Mouse (Mus musculus) erythroblast, embryonic 14.5 days (primary cell): ENCODE measurements around the gene Josd2. TPM values are rescaled to one million over a fixed set of nuclear protein-coding genes. Genes with fewer than 3 reads are reported as not detected.

Experiments
- H3K27me3 ChIP-seq: 2 replicates; pipeline ENCODE4 v1.6.1; 2012; ENCODE audit warnings: inconsistent platforms; ENCODE audit not compliant: control insufficient read depth
- H3K36me3 ChIP-seq: 2 replicates; pipeline ENCODE4 v1.6.1; 2012; ENCODE audit warnings: mild to moderate bottlenecking, inconsistent platforms; ENCODE audit not compliant: control insufficient read depth
- H3K4me1 ChIP-seq: 2 replicates; pipeline ENCODE4 v1.6.1; 2012; ENCODE audit warnings: inconsistent platforms; ENCODE audit not compliant: control insufficient read depth
- H3K4me3 ChIP-seq: replicated peaks from 2 replicates; pipeline ENCODE3; 2012; ENCODE audit warnings: moderate library complexity, mild to moderate bottlenecking, inconsistent platforms
- H3K9me3 ChIP-seq: 2 replicates; pipeline ENCODE4 v1.6.1; 2012; ENCODE audit warnings: low read length, inconsistent platforms, mixed read lengths; ENCODE audit not compliant: control insufficient read depth
- GATA1 ChIP-seq: IDR thresholded peaks from 2 replicates; pipeline ENCODE4 v1.6.1; 2012; ENCODE audit warnings: low read length, inconsistent platforms, mixed read lengths
- TAL1 ChIP-seq: IDR thresholded peaks from 3 replicates; pipeline ENCODE4 v1.6.1; 2012; ENCODE audit warnings: low read length, inconsistent platforms, mixed read lengths
- polyA plus RNA-seq: library from polyadenylated mRNA; stranded (reverse); fragments of >175 nt; gene quantifications from 2 replicates; pipeline ENCODE4 v1.2.3, GENCODE M21; 2012

Josd2 gene
- polyA plus RNA-seq, result 1,062 and 1,188 TPM in 2 replicates

- Histone ChIP-seq H3K9me3 (no peaks in the 10 kb centered on the region), H3K36me3 (peaks cover 58% of the 10 kb centered on the region), H3K27me3 (peaks cover 18% of the 10 kb centered on the region), H3K4me3 (peak within 1 kb of the TSS; percentile 81), H3K4me1 (peaks cover 94% of the 10 kb centered on the region)
- TF ChIP-seq GATA1, result no peak
- TF ChIP-seq TAL1, result no peak
These were observed at the start of gene Josd2 for GRCm38 (mm10) chr7:44467811-44468411. TSS of gene Josd2 (plus strand) at chr7:44467980.

GRCm38 (mm10) chr7:44427666-44428065 lies 40.1 kb upstream of the Josd2 start:
- Histone ChIP-seq H3K9me3 (peaks cover 15% of the 10 kb centered on the region; the same call in 1 of the 2 replicates), H3K27me3 (peaks cover 87% of the 10 kb centered on the region), H3K4me3 (no peak overlapping the region), H3K4me1 (peaks cover 5% of the 10 kb centered on the region), H3K36me3 (no peaks in the 10 kb centered on the region)
- TF ChIP-seq GATA1, result no peak
- TF ChIP-seq TAL1, result no peak

- H3K4me3 ChIP-seq, result no peak overlapping the region
- peaks cover 87% of the 10 kb centered on the region for H3K27me3 ChIP-seq
- H3K36me3 ChIP-seq, result no peaks in the 10 kb centered on the region
- H3K4me1 ChIP-seq, result peaks cover 11% of the 10 kb centered on the region
- peaks cover 17% of the 10 kb centered on the region for H3K9me3 ChIP-seq
- TF ChIP-seq GATA1 (no peak), TAL1 (no peak)
These were observed 39.4 kb upstream of the Josd2 start for GRCm38 (mm10) chr7:44428171-44428950.

- H3K4me3 ChIP-seq, result no peak within 1 kb of the TSS
- peaks cover 86% of the 10 kb centered on the region for H3K27me3 ChIP-seq
- H3K36me3 ChIP-seq, result no peaks in the 10 kb centered on the region
- peaks cover 18% of the 10 kb centered on the region for H3K4me1 ChIP-seq
- no peak for TF ChIP-seq TAL1
- H3K9me3 ChIP-seq, result peaks cover 19% of the 10 kb centered on the region
These were observed 38.7 kb upstream of the Josd2 start, which contains the start of gene Lrrc4b for GRCm38 (mm10) chr7:44428968-44429521. TSS of gene Lrrc4b (plus strand) at chr7:44429018.

- no peak for TF ChIP-seq GATA1
- TF ChIP-seq TAL1, result no peak
- Histone ChIP-seq H3K27me3 (peaks cover 90% of the 10 kb centered on the region), H3K36me3 (no peaks in the 10 kb centered on the region), H3K4me3 (no peak overlapping the region), H3K4me1 (peaks cover 25% of the 10 kb centered on the region), H3K9me3 (peaks cover 19% of the 10 kb centered on the region)
These were observed 38.0 kb upstream of the Josd2 start for GRCm38 (mm10) chr7:44429534-44430488.

- H3K9me3 ChIP-seq, result peaks cover 19% of the 10 kb centered on the region
- H3K27me3 ChIP-seq, result peaks cover 90% of the 10 kb centered on the region
- H3K4me3 ChIP-seq, result no peak overlapping the region
- H3K36me3 ChIP-seq, result no peaks in the 10 kb centered on the region
- TF ChIP-seq GATA1 (no peak), TAL1 (no peak)
- H3K4me1 ChIP-seq, result peaks cover 52% of the 10 kb centered on the region
These were observed 35.2 kb upstream of the Josd2 start for GRCm38 (mm10) chr7:44432550-44432949.

- peaks cover 90% of the 10 kb centered on the region for H3K27me3 ChIP-seq
These were observed 34.4 kb upstream of the Josd2 start for GRCm38 (mm10) chr7:44433371-44433770.

GRCm38 (mm10) chr7:44434089-44434488 lies 33.7 kb upstream of the Josd2 start:
- Histone ChIP-seq H3K27me3 (peaks cover 86% of the 10 kb centered on the region), H3K4me1 (peaks cover 60% of the 10 kb centered on the region), H3K36me3 (no peaks in the 10 kb centered on the region), H3K4me3 (no peak overlapping the region), H3K9me3 (peaks cover 14% of the 10 kb centered on the region)
- TF ChIP-seq TAL1, result no peak
- no peak for TF ChIP-seq GATA1

More at GRCm38 (mm10) chr7:44433371-44433770, 34.4 kb upstream of the Josd2 start:
- no peaks in the 10 kb centered on the region for H3K36me3 ChIP-seq
- H3K4me3 ChIP-seq, result no peak overlapping the region
- H3K4me1 ChIP-seq, result peaks cover 60% of the 10 kb centered on the region
- H3K9me3 ChIP-seq, result peaks cover 16% of the 10 kb centered on the region
- TF ChIP-seq GATA1 (no peak), TAL1 (no peak)
